ENCODE assay signal across 25 mouse cellular contexts in the genomic region with DNA sequence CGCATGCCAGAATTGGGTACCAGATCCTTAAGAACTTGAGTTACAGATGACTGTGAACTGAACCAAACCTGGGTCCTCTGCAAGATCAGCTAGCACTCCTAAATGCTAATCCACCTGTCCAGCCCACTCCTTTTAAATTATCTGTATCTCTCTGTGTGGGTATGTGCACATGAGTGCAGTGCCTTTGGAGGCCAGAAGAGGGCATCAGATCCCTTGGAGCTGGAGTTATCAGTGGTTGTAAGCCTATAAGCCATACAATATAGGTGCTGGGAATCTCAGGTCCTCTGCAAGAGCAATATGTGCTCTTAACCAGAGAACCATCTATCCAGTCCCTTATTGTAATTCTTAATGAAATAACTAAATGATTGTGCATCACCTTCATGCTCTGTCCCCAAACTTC. TPM values are rescaled to one million over a fixed set of nuclear protein-coding genes. Genes with fewer than 3 reads are reported as not detected.
A peak's percentile ranks its signal among the peaks of the same experiment; 100 is the strongest.
DNase-seq lines count a peak whose midpoint lies in the region; ATAC-seq and TF ChIP-seq lines count a peak whose summit lies in the region.
"Had no signal": no experiment of that assay in that cellular context is flagged by ENCODE, and none has a peak within 500 bp of the region (broad histone marks: within the 10 kb centered on the region; RNA-seq: fewer than 3 reads in every experiment).

No protein-coding gene starts in this region.

- no peaks in the 10 kb centered on the region for H3K9me3 ChIP-seq in heart, embryonic 11.5 days (replicated peaks; ENCODE audit: control insufficient read depth, low read length)
- H3K9me3 ChIP-seq in liver, postnatal 0 days (ENCODE audit: low read length) = peaks cover 4% of the 10 kb centered on the region
- H3K9me3 ChIP-seq: hindbrain, embryonic 13.5 days; limb, embryonic 15.5 days; neural tube, embryonic 13.5 days had no signal

- H3K4me3 ChIP-seq in heart, adult 2 months = no peak overlapping the region
- H3K4me3 ChIP-seq in heart, embryonic 11.5 days (ENCODE audit: low read depth, low read length) = no peak overlapping the region
- H3K4me3 ChIP-seq in liver, postnatal 0 days (ENCODE audit: low read depth, low read length) = no peak overlapping the region
- H3K4me3 ChIP-seq: heart, embryonic 13.5 days; hindbrain, embryonic 13.5 days; limb, embryonic 15.5 days; neural tube, embryonic 13.5 days had no signal

- no peak for DNase-seq in heart, adult 2 months
- DNase-seq in liver, postnatal 0 days = no peak
- DNase-seq in liver = no peak
- DNase-seq in R1 (ENCODE audit: low read depth, low spot score) = peak; percentile 66
- peak; percentile 36 for DNase-seq in splenic B cell, adult 2 months (ENCODE audit: low read depth, low spot score)
- no peak for DNase-seq in urinary bladder, postnatal 36 days (ENCODE audit: low spot score in 2 of 2)
- DNase-seq in frontal cortex, postnatal 25 days (ENCODE audit: low spot score in 2 of 2) = no peak
- DNase-seq: adrenal gland, postnatal 25 days; cerebellum, adult 18-20 months; cerebellum, postnatal 25 days; embryo, embryonic 11 days; forebrain, postnatal 0 days; kidney, adult 9 months; layer of hippocampus, postnatal 36 days; lung, adult 2 months; lung, postnatal 4 days; right cerebral cortex, adult 18-20 months; thymus, adult 18-20 months; thymus, postnatal 4 days had no signal

- peak; percentile 37 for TF ChIP-seq CTCF in heart, adult 2 months (IDR thresholded peaks at IDR 0.05)
- TF ChIP-seq CTCF in liver, postnatal 0 days (IDR thresholded peaks at IDR 0.05; ENCODE audit: low read depth) = peak; percentile 53

- intact Hi-C loops in heart, adult 2 months (cut with DNase I) = no loop called here

- H3K36me3 ChIP-seq in heart, adult 2 months (ENCODE audit: control insufficient read depth, insufficient read depth, low read length) = no peaks in the 10 kb centered on the region
- H3K36me3 ChIP-seq in heart, embryonic 11.5 days (ENCODE audit: control insufficient read depth, insufficient read depth, low read length) = no peaks in the 10 kb centered on the region
- no peaks in the 10 kb centered on the region for H3K36me3 ChIP-seq in liver, postnatal 0 days (replicated peaks; ENCODE audit: insufficient read depth, low read length)
- H3K36me3 ChIP-seq in splenic B cell, adult 2 months (ENCODE audit: control insufficient read depth, insufficient read depth, low read length, poor library complexity, severe bottlenecking) = no peaks in the 10 kb centered on the region
- H3K36me3 ChIP-seq: heart, embryonic 13.5 days; hindbrain, embryonic 13.5 days; limb, embryonic 15.5 days; neural tube, embryonic 13.5 days had no signal

- no peak for TF ChIP-seq POLR2A in heart, adult 2 months (IDR thresholded peaks at IDR 0.05; ENCODE audit: insufficient read depth, low read depth, low read length)

- WGBS in heart, adult 2 months = 98% methylated on average over 1 of the region's 1 CpGs
- WGBS in heart, embryonic 11.5 days (ENCODE audit: insufficient replicate concordance) = 97% methylated on average over 1 of the region's 1 CpGs
- WGBS in liver, postnatal 0 days (ENCODE audit: insufficient replicate concordance) = 97% methylated on average over 1 of the region's 1 CpGs

- H3K79me2 ChIP-seq in heart, adult 2 months (replicated peaks; ENCODE audit: control insufficient read depth, insufficient read depth, low read length) = no peaks in the 10 kb centered on the region

- no peak for ATAC-seq in heart, embryonic 11.5 days (replicated peaks; ENCODE audit: insufficient number of reproducible peaks, low FRiP score, low TSS enrichment)
- no peak for ATAC-seq in liver, postnatal 0 days
- ATAC-seq: forebrain, postnatal 0 days; Patski had no signal

- TF ChIP-seq EP300 in heart, adult 2 months (IDR thresholded peaks at IDR 0.05; ENCODE audit: insufficient read depth, low read depth, low read length) = no peak
- TF ChIP-seq EP300 in liver, postnatal 0 days (IDR thresholded peaks at IDR 0.05; ENCODE audit: low read depth) = no peak

- H3K4me1 ChIP-seq in heart, adult 2 months (ENCODE audit: control insufficient read depth, insufficient read depth, low read length) = peaks cover 9% of the 10 kb centered on the region
- peaks cover 5% of the 10 kb centered on the region; the same call in 1 of the 2 replicates for H3K4me1 ChIP-seq in heart, embryonic 11.5 days (ENCODE audit: control insufficient read depth, insufficient read depth, low read length)
- H3K4me1 ChIP-seq in liver, postnatal 0 days (ENCODE audit: insufficient read depth) = peaks cover 22% of the 10 kb centered on the region
- H3K4me1 ChIP-seq: limb, embryonic 15.5 days had no signal

- no peak overlapping the region for H3K4me2 ChIP-seq in heart, embryonic 11.5 days
- H3K4me2 ChIP-seq in liver, postnatal 0 days (ENCODE audit: low read depth, low read length) = no peak overlapping the region
- H3K4me2 ChIP-seq: heart, embryonic 13.5 days; hindbrain, embryonic 13.5 days; limb, embryonic 15.5 days; neural tube, embryonic 13.5 days had no signal

- H3K27ac ChIP-seq in heart, adult 2 months = no peak overlapping the region
- H3K27ac ChIP-seq in heart, embryonic 11.5 days (ENCODE audit: low read depth, low read length) = no peak overlapping the region
- H3K27ac ChIP-seq in liver, postnatal 0 days (ENCODE audit: low read depth) = no peak overlapping the region
- H3K27ac ChIP-seq: heart, embryonic 13.5 days; hindbrain, embryonic 13.5 days; limb, embryonic 15.5 days; neural tube, embryonic 13.5 days had no signal

- H3K9ac ChIP-seq in heart, adult 2 months (ENCODE audit: low read depth, low read length) = no peak overlapping the region
- no peak overlapping the region for H3K9ac ChIP-seq in heart, embryonic 11.5 days (ENCODE audit: low read depth, low read length)
- no peak overlapping the region for H3K9ac ChIP-seq in liver, postnatal 0 days (replicated peaks)
- H3K9ac ChIP-seq: forebrain, postnatal 0 days; heart, embryonic 13.5 days; hindbrain, embryonic 13.5 days; limb, embryonic 15.5 days; neural tube, embryonic 13.5 days had no signal

- no peaks in the 10 kb centered on the region for H3K27me3 ChIP-seq in heart, adult 2 months (ENCODE audit: control insufficient read depth, insufficient read depth, low read length)
- no peaks in the 10 kb centered on the region for H3K27me3 ChIP-seq in heart, embryonic 11.5 days (ENCODE audit: control insufficient read depth, insufficient read depth, low read length)
- H3K27me3 ChIP-seq in liver, postnatal 0 days (ENCODE audit: insufficient read depth, low read length) = no peaks in the 10 kb centered on the region
- no peaks in the 10 kb centered on the region for H3K27me3 ChIP-seq in splenic B cell, adult 2 months (ENCODE audit: control insufficient read depth, insufficient read depth, low read length, poor library complexity, severe bottlenecking)
- H3K27me3 ChIP-seq: heart, embryonic 13.5 days; hindbrain, embryonic 13.5 days; limb, embryonic 15.5 days; neural tube, embryonic 13.5 days; Patski had no signal

RNA-seq across cellular contexts. Expression of a gene that starts 24.1 kb away (rescaled TPM):
- 10 to 100 TPM; 16.0 to 16.7 TPM for total RNA-seq in heart, adult 2 months (2021)
- 22.7 and 29.4 TPM in 2 replicates for polyA plus RNA-seq in heart, adult 2 months (2012; rRNA removed)
- polyA plus RNA-seq in heart, embryonic 11.5 days (2014; fragmentation: Nextera tagmentation; extraction: Ambion mirVana) = 43.3 and 48.2 TPM in 2 replicates
- polyA plus RNA-seq in liver, postnatal 0 days (2015; fragmentation: Nextera tagmentation; extraction: Ambion mirVana) = 16.4 and 17.6 TPM in 2 replicates

RNA-seq across cellular contexts. Expression of a gene that starts 39.4 kb away (rescaled TPM):
- 1 to 10 TPM; 8.9 to 9.9 TPM for total RNA-seq in heart, adult 2 months (2021)
- polyA plus RNA-seq in heart, adult 2 months (2012; rRNA removed) = 7.8 and 10.1 TPM in 2 replicates
- polyA plus RNA-seq in heart, embryonic 11.5 days (2014; fragmentation: Nextera tagmentation; extraction: Ambion mirVana) = 1.1 and 1.4 TPM in 2 replicates
- 3.7 and 3.8 TPM in 2 replicates for polyA plus RNA-seq in liver, postnatal 0 days (2015; fragmentation: Nextera tagmentation; extraction: Ambion mirVana)

RNA-seq across cellular contexts. Expression of a gene that starts 55.9 kb away (rescaled TPM):
- 10 to 100 TPM; 14.6 to 16.4 TPM for total RNA-seq in heart, adult 2 months (2021)
- 25.5 and 30.0 TPM in 2 replicates for polyA plus RNA-seq in heart, adult 2 months (2012; rRNA removed)
- 13.6 and 14.8 TPM in 2 replicates for polyA plus RNA-seq in heart, embryonic 11.5 days (2014; fragmentation: Nextera tagmentation; extraction: Ambion mirVana)
- 14.9 and 16.8 TPM in 2 replicates for polyA plus RNA-seq in liver, postnatal 0 days (2015; fragmentation: Nextera tagmentation; extraction: Ambion mirVana)

RNA-seq across cellular contexts. Expression of a gene that starts 59.7 kb away (rescaled TPM):
- 10 to 100 TPM; 34.2 to 41.5 TPM for total RNA-seq in heart, adult 2 months (2021)
- 16.9 and 17.5 TPM in 2 replicates for polyA plus RNA-seq in heart, adult 2 months (2012; rRNA removed)
- polyA plus RNA-seq in heart, embryonic 11.5 days (2014; fragmentation: Nextera tagmentation; extraction: Ambion mirVana) = 65.7 and 74.6 TPM in 2 replicates
- polyA plus RNA-seq in liver, postnatal 0 days (2015; fragmentation: Nextera tagmentation; extraction: Ambion mirVana) = 53.9 and 54.3 TPM in 2 replicates

Comparison
In these comparisons a context has a peak if more than half of its experiments do, and no peak if none do; other contexts are left out.
1. DNase-seq: peak in R1 (single experiment) and splenic B cell, adult 2 months (single experiment); none in heart, adult 2 months (0 of 2), liver, postnatal 0 days (single experiment), liver (single experiment), urinary bladder, postnatal 36 days (0 of 2) and frontal cortex, postnatal 25 days (0 of 2).